In the genomic region with DNA sequence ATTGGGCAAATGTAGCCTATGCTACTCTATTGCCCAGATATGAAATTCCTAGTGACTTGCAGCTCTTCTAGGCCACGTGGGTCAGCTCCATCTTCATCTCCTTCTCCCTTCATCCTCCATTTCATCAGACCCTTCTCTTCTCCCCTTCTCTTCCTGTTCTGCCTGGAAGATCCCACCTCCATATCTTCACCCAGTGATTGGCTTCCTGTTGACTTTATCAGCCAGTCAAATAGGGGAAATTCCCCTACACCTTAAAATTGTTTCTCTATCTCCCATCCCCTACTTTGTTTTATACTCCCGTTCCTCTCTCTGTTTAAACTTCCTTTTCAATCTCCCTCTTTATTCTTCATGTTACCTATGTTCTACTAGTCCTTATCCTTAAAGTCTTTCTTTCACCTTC, we compare ENCODE assay signal across 21 mouse cellular contexts.
A peak's percentile ranks its signal among the peaks of the same experiment; 100 is the strongest.
DNase-seq lines count a peak whose midpoint lies in the region; ATAC-seq and TF ChIP-seq lines count a peak whose summit lies in the region.
"Had no signal": no experiment of that assay in that cellular context is flagged by ENCODE, and none has a peak within 500 bp of the region (broad histone marks: within the 10 kb centered on the region; RNA-seq: fewer than 3 reads in every experiment).

No protein-coding gene starts in this region.

- no peak for TF ChIP-seq EP300 in liver, postnatal 0 days (IDR thresholded peaks at IDR 0.05; ENCODE audit: low read depth)

- TF ChIP-seq CTCF in liver, postnatal 0 days (IDR thresholded peaks at IDR 0.05; ENCODE audit: low read depth) = no peak

- H3K36me3 ChIP-seq in liver, postnatal 0 days (replicated peaks; ENCODE audit: insufficient read depth, low read length) = no peaks in the 10 kb centered on the region
- H3K36me3 ChIP-seq: G1E had no signal

- 71% methylated on average over 2 of the region's 2 CpGs for WGBS in liver, postnatal 0 days (ENCODE audit: insufficient replicate concordance)

- H3K4me2 ChIP-seq in liver, postnatal 0 days (ENCODE audit: low read depth, low read length) = no peak overlapping the region

- no peaks in the 10 kb centered on the region for H3K9me3 ChIP-seq in liver, postnatal 0 days (ENCODE audit: low read length)
- H3K9me3 ChIP-seq: G1E had no signal

- no peak overlapping the region for H3K27ac ChIP-seq in liver, postnatal 0 days (ENCODE audit: low read depth)

- no peak for DNase-seq in liver, postnatal 0 days
- no peak for DNase-seq in frontal cortex, postnatal 25 days (ENCODE audit: low spot score in 2 of 2)
- DNase-seq in ovary, postnatal 36 days (ENCODE audit: low spot score) = no peak
- DNase-seq: adrenal gland, adult 2 months; adrenal gland, adult 8-10 months; adrenal gland, postnatal 10 days; adrenal gland, postnatal 14 days; adrenal gland, postnatal 25 days; adrenal gland, postnatal 36 days; B cell, adult 2 months; cerebellum, adult 11 months; cerebellum, adult 11-12 months; cerebellum, adult 18-20 months; cerebellum, adult 2 months; cerebellum, adult 8-10 months had no signal

- peak; percentile 84 for ATAC-seq in CD4-positive, CD25-positive, alpha-beta regulatory T cell, adult 4 months
- ATAC-seq in activated CD4-positive, CD25-positive, alpha-beta regulatory T cell, adult 4 months = peak; percentile 63
- peak; percentile 88 for ATAC-seq in inflammation-experienced regulatory T-cells, adult 6 months
- ATAC-seq in liver, postnatal 0 days = no peak
- ATAC-seq: Patski had no signal

- no peaks in the 10 kb centered on the region for H3K4me1 ChIP-seq in liver, postnatal 0 days (ENCODE audit: insufficient read depth)

- H3K4me3 ChIP-seq in liver, postnatal 0 days (ENCODE audit: low read depth, low read length) = no peak overlapping the region

- no peak overlapping the region for H3K9ac ChIP-seq in liver, postnatal 0 days (replicated peaks)

- no peaks in the 10 kb centered on the region for H3K27me3 ChIP-seq in liver, postnatal 0 days (ENCODE audit: insufficient read depth, low read length)
- H3K27me3 ChIP-seq: CH12.LX, Patski had no signal
